In the genomic region with DNA sequence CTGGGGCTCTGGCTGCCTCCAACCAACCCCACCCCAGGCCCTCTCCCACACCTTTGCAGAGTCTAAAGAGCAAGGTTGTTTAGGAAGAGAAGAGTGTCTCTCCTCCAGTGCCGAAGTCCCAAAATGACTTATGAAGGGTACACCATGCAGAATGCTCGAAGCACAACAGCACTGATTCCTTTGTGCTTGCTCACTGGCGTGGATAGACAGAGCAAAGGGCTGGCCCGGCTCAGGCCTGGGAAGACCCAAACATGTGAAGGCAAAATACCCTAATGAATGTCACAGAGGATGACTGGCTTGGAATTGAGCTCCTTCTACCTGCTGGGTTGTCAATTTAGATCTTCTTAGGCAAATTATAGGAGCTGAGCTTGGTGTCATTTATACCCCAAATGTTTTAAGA, we compare ENCODE assay signal across 26 mouse cellular contexts.
DNase-seq lines count a peak whose midpoint lies in the region; ATAC-seq and TF ChIP-seq lines count a peak whose summit lies in the region.
"Had no signal": no experiment of that assay in that cellular context is flagged by ENCODE, and none has a peak within 500 bp of the region (broad histone marks: within the 10 kb centered on the region; RNA-seq: fewer than 3 reads in every experiment).

No protein-coding gene starts in this region.

- H3K27ac ChIP-seq in hindbrain, embryonic 10.5 days = peak overlapping the region; percentile 69
- no peak overlapping the region for H3K27ac ChIP-seq in hindbrain, embryonic 11.5 days (ENCODE audit: low read depth, low read length)
- H3K27ac ChIP-seq in lung, embryonic 14.5 days (ENCODE audit: low read depth) = peak overlapping the region; percentile 6; the same call in 1 of the 2 replicates
- H3K27ac ChIP-seq: heart, embryonic 10.5 days; heart, embryonic 15.5 days; hindbrain, embryonic 13.5 days; left cerebral cortex, adult 2 months; limb, embryonic 12.5 days; liver, embryonic 15.5 days; midbrain, embryonic 13.5 days had no signal

- peak; percentile 46 for DNase-seq in embryo, embryonic 10 days (ENCODE audit: low spot score)
- no peak for DNase-seq in embryo, embryonic 9.5 days (ENCODE audit: extremely low spot score)
- no peak for DNase-seq in hindbrain, embryonic 10.5 days (ENCODE audit: low spot score)
- DNase-seq in hindbrain, embryonic 11.5 days (ENCODE audit: low spot score) = no peak
- no peak for DNase-seq in lung, embryonic 14.5 days
- no peak for DNase-seq in lung, adult 18-20 months
- peak; percentile 12 for DNase-seq in Muller cell, postnatal 12 days (ENCODE audit: inconsistent ontology term)
- no peak for DNase-seq in layer of hippocampus, postnatal 36 days
- DNase-seq: adrenal gland, postnatal 10 days; cerebellum, adult 8-10 months; cerebellum, postnatal 25 days; gastrocnemius, postnatal 25 days; heart, adult 11 months; lung, postnatal 36 days; right cerebral cortex, postnatal 25 days had no signal

- no peak for ATAC-seq in hindbrain, embryonic 11.5 days (ENCODE audit: low FRiP score)
- ATAC-seq in lung, embryonic 14.5 days (ENCODE audit: insufficient read depth) = no peak
- ATAC-seq: intestine, embryonic 16.5 days; midbrain, embryonic 13.5 days had no signal

- no peak for TF ChIP-seq CTCF in lung, embryonic 14.5 days (IDR thresholded peaks at IDR 0.05; ENCODE audit: low read depth)

- no peak overlapping the region for H3K9ac ChIP-seq in hindbrain, embryonic 11.5 days (ENCODE audit: low read depth, low read length)
- H3K9ac ChIP-seq in lung, embryonic 14.5 days = no peak overlapping the region
- H3K9ac ChIP-seq: forebrain, embryonic 12.5 days; heart, embryonic 15.5 days; hindbrain, embryonic 13.5 days; limb, embryonic 12.5 days; liver, embryonic 15.5 days; midbrain, embryonic 13.5 days; stomach, embryonic 15.5 days had no signal

- no peak overlapping the region for H3K4me3 ChIP-seq in hindbrain, embryonic 10.5 days
- H3K4me3 ChIP-seq in hindbrain, embryonic 11.5 days (ENCODE audit: low read depth, low read length) = no peak overlapping the region
- no peak overlapping the region for H3K4me3 ChIP-seq in lung, embryonic 14.5 days (ENCODE audit: low read depth, low read length)
- H3K4me3 ChIP-seq: forebrain, embryonic 12.5 days; heart, embryonic 10.5 days; heart, embryonic 15.5 days; hindbrain, embryonic 13.5 days; left cerebral cortex, adult 2 months; limb, embryonic 12.5 days; liver, embryonic 15.5 days; megakaryocyte, embryonic 14.5 days; midbrain, embryonic 13.5 days; stomach, embryonic 15.5 days had no signal

- H3K9me3 ChIP-seq in hindbrain, embryonic 10.5 days = no peaks in the 10 kb centered on the region
- no peaks in the 10 kb centered on the region for H3K9me3 ChIP-seq in hindbrain, embryonic 11.5 days (ENCODE audit: control insufficient read depth, low read length)
- H3K9me3 ChIP-seq in lung, embryonic 14.5 days (ENCODE audit: low read depth, low read length) = no peaks in the 10 kb centered on the region
- H3K9me3 ChIP-seq: forebrain, embryonic 12.5 days; heart, embryonic 10.5 days; heart, embryonic 15.5 days; hindbrain, embryonic 13.5 days; limb, embryonic 12.5 days; liver, embryonic 15.5 days; midbrain, embryonic 13.5 days; stomach, embryonic 15.5 days had no signal

- 41% methylated on average over 4 of the region's 4 CpGs for WGBS in hindbrain, embryonic 10.5 days
- WGBS in hindbrain, embryonic 11.5 days = 46% methylated on average over 4 of the region's 4 CpGs
- WGBS in lung, embryonic 14.5 days = 88% methylated on average over 4 of the region's 4 CpGs

- no peaks in the 10 kb centered on the region for H3K27me3 ChIP-seq in hindbrain, embryonic 10.5 days (ENCODE audit: insufficient read depth, poor library complexity, severe bottlenecking)
- no peaks in the 10 kb centered on the region for H3K27me3 ChIP-seq in hindbrain, embryonic 11.5 days (ENCODE audit: control insufficient read depth, insufficient read depth, low read length)
- no peaks in the 10 kb centered on the region for H3K27me3 ChIP-seq in lung, embryonic 14.5 days (ENCODE audit: insufficient read depth, low read length)
- H3K27me3 ChIP-seq: heart, embryonic 15.5 days; limb, embryonic 12.5 days; liver, embryonic 15.5 days; megakaryocyte, embryonic 14.5 days; stomach, embryonic 15.5 days had no signal

- H3K4me1 ChIP-seq in hindbrain, embryonic 10.5 days (replicated peaks) = peaks cover 70% of the 10 kb centered on the region
- no peaks in the 10 kb centered on the region; the same call in 1 of the 2 replicates for H3K4me1 ChIP-seq in hindbrain, embryonic 11.5 days (replicated peaks; ENCODE audit: control insufficient read depth, insufficient read depth, low read length)
- peaks cover 3% of the 10 kb centered on the region; the same call in 1 of the 2 replicates for H3K4me1 ChIP-seq in lung, embryonic 14.5 days (ENCODE audit: insufficient read depth)
- H3K4me1 ChIP-seq: megakaryocyte, embryonic 14.5 days had no signal

- H3K36me3 ChIP-seq in hindbrain, embryonic 10.5 days = peaks cover 63% of the 10 kb centered on the region
- H3K36me3 ChIP-seq in hindbrain, embryonic 11.5 days (ENCODE audit: control insufficient read depth, insufficient read depth, low read length) = no peaks in the 10 kb centered on the region
- H3K36me3 ChIP-seq in lung, embryonic 14.5 days (ENCODE audit: insufficient read depth) = peaks cover 60% of the 10 kb centered on the region; the same call in 1 of the 2 replicates
- H3K36me3 ChIP-seq: heart, embryonic 15.5 days; hindbrain, embryonic 13.5 days; liver, embryonic 15.5 days; midbrain, embryonic 13.5 days; stomach, embryonic 15.5 days had no signal

- no peak overlapping the region for H3K4me2 ChIP-seq in hindbrain, embryonic 11.5 days (replicated peaks; ENCODE audit: low read depth, low read length)
- no peak overlapping the region for H3K4me2 ChIP-seq in lung, embryonic 14.5 days
- H3K4me2 ChIP-seq: forebrain, embryonic 12.5 days; heart, embryonic 15.5 days; hindbrain, embryonic 13.5 days; limb, embryonic 12.5 days; liver, embryonic 15.5 days; midbrain, embryonic 13.5 days; stomach, embryonic 15.5 days had no signal

Comparison
In these comparisons a context has a peak if more than half of its experiments do, and no peak if none do; other contexts are left out.
1. DNase-seq: peak in embryo, embryonic 10 days (single experiment) and Muller cell, postnatal 12 days (single experiment); none in embryo, embryonic 9.5 days (single experiment), hindbrain, embryonic 10.5 days (single experiment), hindbrain, embryonic 11.5 days (single experiment), lung, embryonic 14.5 days (single experiment), lung, adult 18-20 months (0 of 2) and layer of hippocampus, postnatal 36 days (0 of 2).